Mouse (Mus musculus): ENCODE data around the gene Sec31b. TPM values are rescaled to one million over a fixed set of nuclear protein-coding genes. Genes with fewer than 3 reads are reported as not detected.

The Sec31b gene
- 0.64 and 0.84 TPM in 2 replicates for polyA plus RNA-seq (2015; fragmentation: Nextera tagmentation; extraction: Ambion mirVana)

GRCm38 (mm10) chr19:44545321-44546041 lies at the start of gene Sec31b:
Sec31b (minus strand) TSS chr19:44545864.
- Histone ChIP-seq H3K4me3 (ENCODE audit: low read length) (peak within 1 kb of the TSS; percentile 59), H3K27me3 (ENCODE audit: control insufficient read depth, insufficient read depth, low read depth, low read length) (no peaks in the 10 kb centered on the region; the same call in 1 of the 2 replicates), H3K36me3 (ENCODE audit: control insufficient read depth, insufficient read depth, low read length) (peaks cover 23% of the 10 kb centered on the region), H3K27ac (ENCODE audit: low read length) (no peak within 1 kb of the TSS), H3K9ac (ENCODE audit: low read length) (peak within 1 kb of the TSS; percentile 69), H3K4me1 (replicated peaks; ENCODE audit: control insufficient read depth, insufficient read depth, low read length) (0 out of 2 replicates have a peak, but pooled peaks cover 5% of the 10 kb centered on the region), H3K4me2 (ENCODE audit: low read depth, low read length) (peak within 1 kb of the TSS; percentile 91), H3K9me3 (ENCODE audit: control insufficient read depth, low read length) (peaks cover 4% of the 10 kb centered on the region)
- ATAC-seq (ENCODE audit: low read depth) = peak; percentile 65; the same call in 1 of the 2 replicates
- 1% methylated on average over 47 of the region's 47 CpGs for WGBS

GRCm38 (mm10) chr19:44594180-44594579 lies 48.5 kb upstream of the Sec31b start:
- Histone ChIP-seq H3K27ac (ENCODE audit: low read length) (no peak overlapping the region), H3K4me2 (ENCODE audit: low read depth, low read length) (no peak overlapping the region), H3K9me3 (ENCODE audit: control insufficient read depth, low read length) (no peaks in the 10 kb centered on the region), H3K27me3 (ENCODE audit: control insufficient read depth, insufficient read depth, low read depth, low read length) (no peaks in the 10 kb centered on the region), H3K4me1 (replicated peaks; ENCODE audit: control insufficient read depth, insufficient read depth, low read length) (no peaks in the 10 kb centered on the region), H3K9ac (ENCODE audit: low read length) (no peak overlapping the region), H3K4me3 (ENCODE audit: low read length) (no peak overlapping the region), H3K36me3 (ENCODE audit: control insufficient read depth, insufficient read depth, low read length) (no peaks in the 10 kb centered on the region)
- 94% methylated on average over 14 of the region's 14 CpGs for WGBS
- ATAC-seq (ENCODE audit: low read depth) = no peak

DNA sequence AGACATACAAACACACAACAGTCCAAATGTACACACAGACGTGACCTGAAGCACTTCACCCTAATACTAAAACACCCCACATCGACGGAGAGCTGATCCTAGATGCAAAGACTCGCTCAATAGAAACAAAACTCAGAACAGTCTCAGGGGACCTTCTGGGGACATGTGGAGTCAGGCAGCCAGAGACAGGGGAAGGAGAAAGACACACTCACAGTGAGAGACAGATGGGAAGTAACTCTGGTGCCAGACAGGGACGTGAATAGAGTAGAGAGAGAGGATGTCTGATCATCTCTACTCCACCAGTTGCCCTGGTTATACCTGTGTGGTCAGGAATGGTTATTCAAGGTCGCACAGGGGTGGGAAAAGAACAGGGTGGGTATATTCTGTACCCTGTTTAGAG lies 46.0 kb upstream of the Sec31b start:
- no peaks in the 10 kb centered on the region for H3K4me1 ChIP-seq (replicated peaks; ENCODE audit: control insufficient read depth, insufficient read depth, low read length)
- H3K36me3 ChIP-seq (ENCODE audit: control insufficient read depth, insufficient read depth, low read length) = no peaks in the 10 kb centered on the region
- no peak overlapping the region for H3K9ac ChIP-seq (ENCODE audit: low read length)
- H3K9me3 ChIP-seq (ENCODE audit: control insufficient read depth, low read length) = no peaks in the 10 kb centered on the region
- no peak overlapping the region for H3K4me2 ChIP-seq (ENCODE audit: low read depth, low read length)
- no peak overlapping the region for H3K4me3 ChIP-seq (ENCODE audit: low read length)
- H3K27me3 ChIP-seq (ENCODE audit: control insufficient read depth, insufficient read depth, low read depth, low read length) = peaks cover 4% of the 10 kb centered on the region; the same call in 1 of the 2 replicates
- 71% methylated on average over 6 of the region's 6 CpGs for WGBS
- ATAC-seq (ENCODE audit: low read depth) = no peak
- H3K27ac ChIP-seq (ENCODE audit: low read length) = no peak overlapping the region

GRCm38 (mm10) chr19:44590992-44591391 lies 45.3 kb upstream of the Sec31b start:
- Histone ChIP-seq H3K27ac (ENCODE audit: low read length) (no peak overlapping the region), H3K4me3 (ENCODE audit: low read length) (no peak overlapping the region), H3K36me3 (ENCODE audit: control insufficient read depth, insufficient read depth, low read length) (no peaks in the 10 kb centered on the region), H3K9ac (ENCODE audit: low read length) (no peak overlapping the region), H3K27me3 (ENCODE audit: control insufficient read depth, insufficient read depth, low read depth, low read length) (peaks cover 7% of the 10 kb centered on the region; the same call in 1 of the 2 replicates), H3K4me1 (replicated peaks; ENCODE audit: control insufficient read depth, insufficient read depth, low read length) (no peaks in the 10 kb centered on the region), H3K4me2 (ENCODE audit: low read depth, low read length) (no peak overlapping the region), H3K9me3 (ENCODE audit: control insufficient read depth, low read length) (no peaks in the 10 kb centered on the region)
- no peak for ATAC-seq (ENCODE audit: low read depth)
- WGBS = 77% methylated on average over 18 of the region's 18 CpGs

- Histone ChIP-seq H3K27me3 (ENCODE audit: control insufficient read depth, insufficient read depth, low read depth, low read length) (peaks cover 10% of the 10 kb centered on the region; the same call in 1 of the 2 replicates), H3K4me3 (ENCODE audit: low read length) (no peak overlapping the region), H3K27ac (ENCODE audit: low read length) (no peak overlapping the region), H3K36me3 (ENCODE audit: control insufficient read depth, insufficient read depth, low read length) (no peaks in the 10 kb centered on the region), H3K9ac (ENCODE audit: low read length) (no peak overlapping the region), H3K9me3 (ENCODE audit: control insufficient read depth, low read length) (no peaks in the 10 kb centered on the region), H3K4me2 (ENCODE audit: low read depth, low read length) (no peak overlapping the region), H3K4me1 (replicated peaks; ENCODE audit: control insufficient read depth, insufficient read depth, low read length) (no peaks in the 10 kb centered on the region)
- ATAC-seq (ENCODE audit: low read depth) = no peak
- WGBS = 29% methylated on average over 7 of the region's 7 CpGs
Observed at GRCm38 (mm10) chr19:44589591-44590223, 44.0 kb upstream of the Sec31b start.

GRCm38 (mm10) chr19:44588036-44588435 lies 42.4 kb upstream of the Sec31b start:
- Histone ChIP-seq H3K4me2 (ENCODE audit: low read depth, low read length) (no peak overlapping the region), H3K27me3 (ENCODE audit: control insufficient read depth, insufficient read depth, low read depth, low read length) (peaks cover 10% of the 10 kb centered on the region; the same call in 1 of the 2 replicates), H3K27ac (ENCODE audit: low read length) (no peak overlapping the region), H3K4me3 (ENCODE audit: low read length) (no peak overlapping the region), H3K36me3 (ENCODE audit: control insufficient read depth, insufficient read depth, low read length) (no peaks in the 10 kb centered on the region), H3K9me3 (ENCODE audit: control insufficient read depth, low read length) (no peaks in the 10 kb centered on the region), H3K4me1 (replicated peaks; ENCODE audit: control insufficient read depth, insufficient read depth, low read length) (no peaks in the 10 kb centered on the region), H3K9ac (ENCODE audit: low read length) (no peak overlapping the region)
- WGBS = 43% methylated on average over 4 of the region's 4 CpGs
- ATAC-seq (ENCODE audit: low read depth) = no peak

- Histone ChIP-seq H3K36me3 (ENCODE audit: control insufficient read depth, insufficient read depth, low read length) (no peaks in the 10 kb centered on the region), H3K9me3 (ENCODE audit: control insufficient read depth, low read length) (no peaks in the 10 kb centered on the region), H3K27me3 (ENCODE audit: control insufficient read depth, insufficient read depth, low read depth, low read length) (peaks cover 10% of the 10 kb centered on the region; the same call in 1 of the 2 replicates), H3K4me3 (ENCODE audit: low read length) (no peak overlapping the region), H3K9ac (ENCODE audit: low read length) (no peak overlapping the region), H3K27ac (ENCODE audit: low read length) (no peak overlapping the region), H3K4me1 (replicated peaks; ENCODE audit: control insufficient read depth, insufficient read depth, low read length) (no peaks in the 10 kb centered on the region; the same call in 1 of the 2 replicates), H3K4me2 (ENCODE audit: low read depth, low read length) (no peak overlapping the region)
- ATAC-seq (ENCODE audit: low read depth) = peak; percentile 82
- WGBS = 34% methylated on average over 9 of the region's 9 CpGs
Observed at GRCm38 (mm10) chr19:44582638-44583309, 37.1 kb upstream of the Sec31b start.

DNA sequence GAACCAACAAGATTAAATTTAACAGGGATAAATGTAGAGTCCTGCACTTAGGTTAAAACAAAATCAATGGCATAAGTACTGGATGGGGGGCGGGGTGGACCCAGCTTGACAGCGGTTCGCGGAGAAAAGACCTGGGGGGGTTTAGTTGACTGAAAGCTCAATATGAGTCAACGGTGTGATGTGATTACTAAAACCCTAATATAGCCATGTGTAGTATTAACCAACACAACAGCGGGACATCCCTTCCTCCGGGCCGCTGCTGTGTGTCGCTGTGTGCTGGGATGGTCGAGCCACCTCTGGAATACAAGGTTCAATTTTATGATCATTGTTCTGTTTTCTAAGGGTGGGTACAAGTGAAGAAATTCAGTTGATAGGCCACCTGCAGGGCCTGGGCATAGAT lies 36.4 kb upstream of the Sec31b start:
- Histone ChIP-seq H3K4me3 (ENCODE audit: low read length) (no peak overlapping the region), H3K27ac (ENCODE audit: low read length) (no peak overlapping the region), H3K27me3 (ENCODE audit: control insufficient read depth, insufficient read depth, low read depth, low read length) (peaks cover 8% of the 10 kb centered on the region; the same call in 1 of the 2 replicates), H3K9ac (ENCODE audit: low read length) (no peak overlapping the region), H3K4me2 (ENCODE audit: low read depth, low read length) (no peak overlapping the region), H3K9me3 (ENCODE audit: control insufficient read depth, low read length) (no peaks in the 10 kb centered on the region), H3K36me3 (ENCODE audit: control insufficient read depth, insufficient read depth, low read length) (no peaks in the 10 kb centered on the region), H3K4me1 (replicated peaks; ENCODE audit: control insufficient read depth, insufficient read depth, low read length) (no peaks in the 10 kb centered on the region; the same call in 1 of the 2 replicates)
- no peak for ATAC-seq (ENCODE audit: low read depth)
- WGBS = 84% methylated on average over 10 of the region's 10 CpGs

- no peak for ATAC-seq (ENCODE audit: low read depth)
- H3K27me3 ChIP-seq (ENCODE audit: control insufficient read depth, insufficient read depth, low read depth, low read length) = no peaks in the 10 kb centered on the region
- no peak overlapping the region for H3K4me3 ChIP-seq (ENCODE audit: low read length)
- H3K36me3 ChIP-seq (ENCODE audit: control insufficient read depth, insufficient read depth, low read length) = peaks cover 2% of the 10 kb centered on the region; the same call in 1 of the 2 replicates
- H3K4me2 ChIP-seq (ENCODE audit: low read depth, low read length) = no peak overlapping the region
- H3K27ac ChIP-seq (ENCODE audit: low read length) = no peak overlapping the region
- H3K4me1 ChIP-seq (replicated peaks; ENCODE audit: control insufficient read depth, insufficient read depth, low read length) = no peaks in the 10 kb centered on the region; the same call in 1 of the 2 replicates
- H3K9me3 ChIP-seq (ENCODE audit: control insufficient read depth, low read length) = no peaks in the 10 kb centered on the region
- 61% methylated on average over 1 of the region's 1 CpGs for WGBS
- no peak overlapping the region for H3K9ac ChIP-seq (ENCODE audit: low read length)
Observed at GRCm38 (mm10) chr19:44578038-44578437, 32.4 kb upstream of the Sec31b start.

Data from lung, embryonic 16.5 days (tissue).